Mouse (Mus musculus) intestine, embryonic 16.5 days (tissue): ENCODE measurements around the gene 1700080O16Rik. TPM values are rescaled to one million over a fixed set of nuclear protein-coding genes. Genes with fewer than 3 reads are reported as not detected.

Experiments
- ATAC-seq: fragments of 200-750 bp; cut with Nextera tagmentation; 2 replicates; pipeline ENCODE4 v1.8.0; 2017; ENCODE audit warnings: moderate TSS enrichment, moderate library complexity
- H3K27ac ChIP-seq: fragments of 300-500 bp; sonication (generic); 2 replicates; pipeline ENCODE4 v1.5.1; 2014; ENCODE audit warnings: mild to moderate bottlenecking, low read length
- H3K27me3 ChIP-seq: fragments of 300-500 bp; sonication (generic); replicated peaks from 2 replicates; pipeline ENCODE4 v1.6.1; 2014; ENCODE audit warnings: low read length, control low read depth, mixed read lengths; ENCODE audit not compliant: control insufficient read depth, insufficient read depth
- H3K36me3 ChIP-seq: fragments of 300-500 bp; sonication (generic); 2 replicates; pipeline ENCODE4 v1.6.1; 2014; ENCODE audit warnings: low read length, control low read depth; ENCODE audit not compliant: control insufficient read depth, insufficient read depth
- H3K4me1 ChIP-seq: fragments of 300-500 bp; sonication (generic); 2 replicates; pipeline ENCODE4 v1.6.1; 2014; ENCODE audit warnings: low read length, control low read depth, mixed read lengths; ENCODE audit not compliant: control insufficient read depth, insufficient read depth
- H3K4me2 ChIP-seq: fragments of 300-500 bp; sonication (generic); 2 replicates; pipeline ENCODE4 v1.6.1; 2014; ENCODE audit warnings: low read depth, low read length, control low read depth
- H3K4me3 ChIP-seq: fragments of 300-500 bp; sonication (generic); 2 replicates; pipeline ENCODE4 v1.5.1; 2014; ENCODE audit warnings: mild to moderate bottlenecking, low read length
- H3K9ac ChIP-seq: fragments of 300-500 bp; sonication (generic); 2 replicates; pipeline ENCODE4 v1.6.1; 2014; ENCODE audit warnings: low read depth, low read length
- H3K9me3 ChIP-seq: fragments of 300-500 bp; sonication (generic); 2 replicates; pipeline ENCODE4 v1.6.1; 2016; ENCODE audit warnings: low read length, control low read depth; ENCODE audit not compliant: control insufficient read depth
- WGBS: fragments of 180-500 bp; shearing (Covaris S2); extraction: QIAGEN DNeasy Blood & Tissue Kit; methylation state at CpG from one replicate; pipeline ENCODE4 v1.1.7; 2014; 5-methylcytosine and 5-hydroxymethylcytosine counted together
- polyA plus RNA-seq: library from polyadenylated mRNA; unstranded; fragments of >200 nt; fragmentation: Nextera tagmentation; extraction: Ambion mirVana; gene quantifications from 2 replicates; pipeline ENCODE4 v1.2.1, GENCODE M21; 2015

Gene 1700080O16Rik
- not detected in 2 replicates for polyA plus RNA-seq

DNA sequence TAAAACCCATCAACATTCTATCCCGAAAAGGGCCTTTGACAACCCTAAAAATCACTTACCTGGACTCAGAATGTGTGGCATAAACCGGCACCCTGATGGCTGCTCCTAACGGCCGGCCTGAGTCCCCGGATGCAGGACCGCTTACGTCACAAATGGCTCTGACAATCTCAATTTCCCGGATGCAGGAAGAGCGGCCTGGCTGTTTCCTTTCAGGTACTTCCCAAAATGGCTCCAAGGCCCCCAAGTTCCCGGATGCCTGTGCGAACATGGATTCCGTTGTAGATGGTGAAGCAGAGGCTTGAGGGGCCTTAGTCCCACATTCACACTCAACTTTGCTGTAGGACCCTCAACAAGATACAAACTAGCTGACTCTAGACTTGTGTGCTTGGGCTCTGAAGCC lies at the start of gene 1700080O16Rik:
Gene 1700080O16Rik (minus strand): TSS at position 101 of the 400 bp plus-strand sequence.
- 92% methylated on average over 12 of the region's 12 CpGs for WGBS
- Histone ChIP-seq H3K4me1 (no peaks in the 10 kb centered on the region), H3K27me3 (no peaks in the 10 kb centered on the region), H3K4me2 (no peak within 1 kb of the TSS), H3K9ac (no peak within 1 kb of the TSS), H3K36me3 (no peaks in the 10 kb centered on the region), H3K9me3 (no peaks in the 10 kb centered on the region), H3K4me3 (no peak within 1 kb of the TSS), H3K27ac (no peak within 1 kb of the TSS)
- no peak for ATAC-seq

DNA sequence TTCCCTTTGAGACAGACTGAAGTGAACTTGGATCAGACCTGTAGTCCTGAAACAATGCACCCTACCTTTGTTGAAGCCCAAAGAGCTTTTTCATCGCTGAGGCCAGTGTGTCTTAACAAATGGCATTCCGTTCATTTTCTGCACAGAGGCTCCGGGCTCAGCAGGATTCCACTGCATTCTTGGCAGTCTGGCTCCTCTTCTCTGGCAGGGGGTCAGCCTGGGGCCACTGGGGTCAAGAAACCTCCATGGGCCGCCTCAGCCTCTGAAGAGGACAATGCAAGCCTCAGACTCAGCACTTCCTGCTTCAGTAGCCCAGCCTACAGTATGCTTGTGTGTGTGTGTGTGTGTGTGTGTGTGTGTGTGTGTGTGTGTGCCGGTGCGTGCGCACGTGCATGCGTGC lies 45.1 kb upstream of the 1700080O16Rik start:
- no peak overlapping the region for H3K4me2 ChIP-seq
- WGBS, result 58% methylated on average over 8 of the region's 9 CpGs
- no peaks in the 10 kb centered on the region for H3K4me1 ChIP-seq
- ATAC-seq, result no peak
- no peak overlapping the region for H3K9ac ChIP-seq
- no peak overlapping the region for H3K27ac ChIP-seq
- no peaks in the 10 kb centered on the region for H3K36me3 ChIP-seq
- H3K27me3 ChIP-seq, result no peaks in the 10 kb centered on the region
- no peak overlapping the region for H3K4me3 ChIP-seq
- H3K9me3 ChIP-seq, result no peaks in the 10 kb centered on the region

DNA sequence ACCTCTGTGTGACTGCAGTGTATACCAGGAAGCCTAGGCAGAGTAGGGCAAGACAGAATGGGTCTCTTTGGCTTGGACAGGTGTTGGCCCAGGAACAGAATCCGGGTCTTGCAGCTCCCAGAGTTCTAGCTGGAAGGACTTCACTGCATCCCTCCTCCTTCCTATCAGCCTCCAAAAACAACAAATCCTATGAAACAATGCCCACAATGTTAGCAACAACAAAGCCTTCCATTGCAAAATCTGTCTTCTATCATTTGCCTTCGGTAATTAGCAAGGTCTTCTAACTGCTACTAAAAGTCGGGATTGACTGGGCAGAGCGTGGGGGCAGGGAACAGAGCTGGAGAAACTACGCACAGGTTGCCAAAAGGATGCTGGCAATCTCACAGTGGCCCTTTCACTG lies 27.5 kb upstream of the 1700080O16Rik start:
- no peak overlapping the region for H3K9ac ChIP-seq
- H3K27me3 ChIP-seq, result no peaks in the 10 kb centered on the region
- H3K4me3 ChIP-seq, result no peak overlapping the region
- no peaks in the 10 kb centered on the region for H3K4me1 ChIP-seq
- H3K27ac ChIP-seq, result no peak overlapping the region
- no peaks in the 10 kb centered on the region for H3K9me3 ChIP-seq
- WGBS, result 77% methylated on average over 5 of the region's 5 CpGs
- no peak overlapping the region for H3K4me2 ChIP-seq
- ATAC-seq, result no peak
- no peaks in the 10 kb centered on the region for H3K36me3 ChIP-seq

DNA sequence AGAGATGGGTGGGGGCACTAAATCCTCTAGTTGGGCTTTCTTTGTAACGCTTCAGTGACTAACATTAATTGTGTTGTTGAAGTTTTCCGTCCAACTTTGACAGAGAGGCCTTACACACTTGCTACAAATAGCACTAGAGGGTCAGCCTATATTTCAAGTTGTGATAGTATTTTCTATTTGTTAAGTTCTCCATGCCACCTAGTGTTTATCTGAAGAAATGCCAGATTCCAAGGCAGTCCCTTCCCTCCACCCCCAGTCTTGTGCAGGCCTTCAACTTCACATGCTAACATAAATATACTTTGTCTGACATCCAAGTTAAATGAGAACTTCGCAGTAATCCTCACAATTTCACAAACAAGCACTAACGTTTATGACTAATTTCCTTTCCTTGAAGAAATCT lies 26.9 kb upstream of the 1700080O16Rik start:
- 59% methylated on average over 4 of the region's 4 CpGs for WGBS
- H3K36me3 ChIP-seq, result no peaks in the 10 kb centered on the region
- ATAC-seq, result no peak
- H3K4me3 ChIP-seq, result no peak overlapping the region
- no peak overlapping the region for H3K9ac ChIP-seq
- no peak overlapping the region for H3K4me2 ChIP-seq
- no peak overlapping the region for H3K27ac ChIP-seq
- H3K27me3 ChIP-seq, result no peaks in the 10 kb centered on the region
- no peaks in the 10 kb centered on the region for H3K4me1 ChIP-seq
- no peaks in the 10 kb centered on the region for H3K9me3 ChIP-seq

DNA sequence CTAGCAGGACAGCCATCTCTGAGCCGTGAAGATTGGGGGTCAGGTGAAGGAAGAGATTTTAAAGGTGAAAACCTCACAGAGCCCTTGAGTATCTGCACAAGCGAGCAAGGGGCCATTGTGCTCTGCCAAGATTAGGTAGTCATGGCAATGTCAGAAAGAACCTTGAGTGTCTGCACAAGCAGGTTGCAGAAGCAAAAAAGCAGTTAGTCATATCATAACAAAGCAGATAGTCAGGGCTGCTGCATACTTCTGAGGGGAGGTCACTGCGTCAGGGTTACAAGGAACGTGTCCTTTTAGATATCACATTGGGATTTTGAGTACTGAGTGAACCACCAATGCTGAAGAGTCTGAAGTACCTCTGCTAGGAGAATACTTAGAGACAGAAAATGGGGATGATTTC lies 3.8 kb upstream of the 1700080O16Rik start:
- ATAC-seq, result no peak
- H3K9me3 ChIP-seq, result no peaks in the 10 kb centered on the region
- no peak overlapping the region for H3K4me3 ChIP-seq
- H3K27ac ChIP-seq, result no peak overlapping the region
- H3K27me3 ChIP-seq, result no peaks in the 10 kb centered on the region
- WGBS, result 65% methylated on average over 4 of the region's 4 CpGs
- no peaks in the 10 kb centered on the region for H3K36me3 ChIP-seq
- no peak overlapping the region for H3K9ac ChIP-seq
- H3K4me2 ChIP-seq, result no peak overlapping the region
- no peaks in the 10 kb centered on the region for H3K4me1 ChIP-seq

DNA sequence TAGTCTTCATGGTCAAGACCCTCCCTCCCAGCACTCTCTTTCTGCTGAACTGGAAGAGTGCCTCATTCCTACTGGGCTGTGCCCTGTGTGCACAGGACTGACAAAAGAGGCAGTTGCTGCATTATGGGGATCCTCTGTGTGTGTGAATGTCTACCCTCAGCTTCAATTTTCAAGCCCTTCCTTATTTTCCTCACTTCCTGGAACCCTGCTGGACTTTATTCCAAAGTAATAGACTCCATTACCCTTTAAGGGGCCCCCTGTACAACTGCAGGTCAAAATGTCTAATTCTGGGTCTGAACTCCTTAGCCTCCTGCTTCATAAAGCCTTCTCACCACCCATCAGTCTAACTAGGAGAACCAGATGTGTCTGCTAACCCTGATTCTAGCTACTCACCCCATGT lies 2.0 kb upstream of the 1700080O16Rik start:
- no peaks in the 10 kb centered on the region for H3K9me3 ChIP-seq
- peak; percentile 55; the same call in 1 of the 2 replicates for ATAC-seq

DNA sequence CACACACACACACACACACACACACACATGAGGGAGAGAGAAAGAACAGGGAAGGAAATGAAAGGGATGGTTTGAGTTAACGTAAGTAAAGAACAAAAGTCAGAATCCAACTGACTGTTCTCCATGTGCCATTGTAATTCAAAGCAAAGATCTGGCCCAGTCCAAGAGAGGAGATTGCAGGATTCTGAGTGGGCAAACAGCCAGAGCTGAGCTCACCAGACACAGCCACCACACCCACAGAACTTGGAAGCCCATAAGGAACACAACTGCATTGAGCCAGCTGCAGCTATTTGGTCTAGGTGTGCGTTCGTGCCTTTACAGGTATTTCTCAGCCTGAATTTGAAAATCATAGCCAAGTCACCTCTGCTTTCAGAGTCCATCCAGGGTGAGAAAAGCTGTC lies 24.5 kb downstream of the 1700080O16Rik start:
- Histone ChIP-seq H3K27me3 (no peaks in the 10 kb centered on the region), H3K9ac (no peak overlapping the region), H3K9me3 (no peaks in the 10 kb centered on the region), H3K4me1 (no peaks in the 10 kb centered on the region), H3K27ac (no peak overlapping the region), H3K4me3 (no peak overlapping the region), H3K36me3 (no peaks in the 10 kb centered on the region), H3K4me2 (no peak overlapping the region)
- WGBS, result 82% methylated on average over 3 of the region's 3 CpGs
- no peak for ATAC-seq

More for the DNA sequence above, 2.0 kb upstream of the 1700080O16Rik start:
- no peaks in the 10 kb centered on the region for H3K36me3 ChIP-seq
- H3K4me1 ChIP-seq, result no peaks in the 10 kb centered on the region
- H3K4me3 ChIP-seq, result no peak overlapping the region
- no peak overlapping the region for H3K4me2 ChIP-seq
- no peak overlapping the region for H3K9ac ChIP-seq
- no peak overlapping the region for H3K27ac ChIP-seq
- H3K27me3 ChIP-seq, result no peaks in the 10 kb centered on the region

DNA sequence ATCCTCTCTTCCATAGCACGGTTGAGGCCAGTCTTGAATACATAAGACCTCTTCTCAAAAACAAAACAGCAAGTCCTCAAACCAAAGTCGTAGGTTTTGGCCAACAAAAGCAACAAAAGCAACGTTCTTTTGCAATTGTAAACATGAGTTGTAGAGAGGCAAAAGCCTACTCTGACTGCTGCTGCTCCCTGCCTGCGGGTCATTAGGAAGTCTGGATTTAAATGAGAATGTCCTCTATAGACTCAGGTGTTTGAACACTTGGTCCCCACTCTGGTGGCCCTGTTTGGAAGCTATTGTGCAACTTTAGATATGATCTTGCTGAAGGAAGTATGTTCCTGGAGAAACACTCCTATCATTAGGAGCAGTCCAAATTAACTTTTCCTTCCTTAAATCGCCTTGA lies 34.5 kb downstream of the 1700080O16Rik start:
- WGBS, result 65% methylated on average over 5 of the region's 5 CpGs
- H3K27me3 ChIP-seq, result no peaks in the 10 kb centered on the region
- H3K4me1 ChIP-seq, result no peaks in the 10 kb centered on the region
- no peaks in the 10 kb centered on the region for H3K36me3 ChIP-seq
- H3K4me3 ChIP-seq, result no peak overlapping the region
- no peak overlapping the region for H3K4me2 ChIP-seq
- no peak overlapping the region for H3K9ac ChIP-seq
- no peak overlapping the region for H3K27ac ChIP-seq
- no peak for ATAC-seq
- H3K9me3 ChIP-seq, result no peaks in the 10 kb centered on the region

DNA sequence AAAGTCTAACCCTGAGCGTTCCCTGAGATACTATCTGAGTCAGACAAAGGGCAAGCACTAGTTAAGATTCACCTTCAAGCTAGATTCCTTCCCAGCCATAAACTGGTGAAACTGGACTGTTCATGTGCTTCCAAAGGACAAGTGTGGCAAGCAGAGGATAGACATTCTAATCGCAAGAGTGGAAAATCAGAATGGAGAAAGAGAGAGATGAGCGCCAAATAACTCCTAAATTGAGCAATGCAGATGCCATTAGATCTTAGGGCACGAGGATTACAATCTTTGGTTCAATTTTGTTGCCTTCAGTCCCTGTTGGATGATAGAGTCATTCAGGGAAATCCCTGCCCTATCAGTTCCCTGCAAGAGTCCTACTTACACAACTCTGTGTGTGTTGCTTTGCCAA lies 53.5 kb downstream of the 1700080O16Rik start:
- no peak for ATAC-seq
- 81% methylated on average over 4 of the region's 4 CpGs for WGBS

More for the DNA sequence above, 53.5 kb downstream of the 1700080O16Rik start:
- H3K27ac ChIP-seq, result no peak overlapping the region
- no peaks in the 10 kb centered on the region for H3K36me3 ChIP-seq
- H3K9me3 ChIP-seq, result no peaks in the 10 kb centered on the region
- H3K4me2 ChIP-seq, result no peak overlapping the region
- no peaks in the 10 kb centered on the region for H3K4me1 ChIP-seq
- H3K27me3 ChIP-seq, result no peaks in the 10 kb centered on the region
- no peak overlapping the region for H3K9ac ChIP-seq
- H3K4me3 ChIP-seq, result no peak overlapping the region
